Mouse (Mus musculus): ENCODE data around the gene Zbed5. TPM values are rescaled to one million over a fixed set of nuclear protein-coding genes. Genes with fewer than 3 reads are reported as not detected.
"Not testable (repeated sequence)": the region's sequence is repeated elsewhere in the genome, so short reads cannot be mapped to it uniquely, and the experiment has no call there.

Zbed5 gene
- polyA plus RNA-seq, 1 experiment from 2014 or later, result 7.1 TPM

DNA sequence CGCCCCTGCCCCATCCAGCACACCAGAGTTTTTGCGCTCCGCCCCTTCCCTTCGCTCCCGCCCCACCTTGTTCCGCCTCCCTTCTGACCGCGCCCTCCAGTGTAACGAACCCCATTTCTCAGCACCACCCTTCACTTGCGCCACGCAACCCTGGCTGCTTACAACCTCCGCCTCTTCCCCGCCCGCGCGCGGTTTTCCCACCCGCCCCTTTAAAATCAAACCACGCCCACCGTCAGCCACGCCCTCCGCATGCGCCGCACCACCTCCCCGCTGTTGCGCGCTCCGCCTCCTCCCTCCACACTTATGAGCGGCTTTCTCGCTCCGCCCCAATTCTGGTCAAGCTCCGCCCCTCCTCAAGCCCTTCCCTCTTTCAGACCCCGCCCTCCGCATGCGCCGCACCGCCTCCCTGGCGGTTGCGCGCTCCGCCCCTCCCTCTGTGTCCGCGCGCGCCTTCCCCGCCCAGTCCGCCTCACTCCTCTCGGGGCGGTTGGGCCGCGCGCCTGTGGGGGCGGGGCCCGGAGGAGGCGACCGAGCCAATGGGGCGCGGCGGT, 46.0 kb downstream of the Zbed5 start, which contains the start of gene Vkorc1l1:
Vkorc1l1 (plus strand) TSS at position 476 of the 551 bp plus-strand sequence.
- ATAC-seq (ENCODE audit: low FRiP score) (peak; percentile 94), DNase-seq (ENCODE audit: low spot score, missing footprints) (peak; percentile 100)
- peak within 1 kb of the TSS; percentile 63 for H3K4me2 ChIP-seq
- no peaks in the 10 kb centered on the region for H3K27me3 ChIP-seq (ENCODE audit: control insufficient read depth, insufficient read depth, low read length)
- WGBS, result under 1% methylated on average over 59 of the region's 59 CpGs
- H3K27ac ChIP-seq (ENCODE audit: low read depth, low read length), result peak within 1 kb of the TSS; percentile 57; the same call in 1 of the 2 replicates
- peak within 1 kb of the TSS; percentile 83 for H3K9ac ChIP-seq (ENCODE audit: low read length)
- H3K36me3 ChIP-seq (ENCODE audit: control insufficient read depth, insufficient read depth, low read length), result no peaks in the 10 kb centered on the region
- peaks cover 6% of the 10 kb centered on the region for H3K4me1 ChIP-seq (ENCODE audit: control insufficient read depth, insufficient read depth, low read length)
- H3K9me3 ChIP-seq (ENCODE audit: control insufficient read depth, low read length), result no peaks in the 10 kb centered on the region
- peak within 1 kb of the TSS; percentile 85 for H3K4me3 ChIP-seq (ENCODE audit: low read depth, low read length)

DNA sequence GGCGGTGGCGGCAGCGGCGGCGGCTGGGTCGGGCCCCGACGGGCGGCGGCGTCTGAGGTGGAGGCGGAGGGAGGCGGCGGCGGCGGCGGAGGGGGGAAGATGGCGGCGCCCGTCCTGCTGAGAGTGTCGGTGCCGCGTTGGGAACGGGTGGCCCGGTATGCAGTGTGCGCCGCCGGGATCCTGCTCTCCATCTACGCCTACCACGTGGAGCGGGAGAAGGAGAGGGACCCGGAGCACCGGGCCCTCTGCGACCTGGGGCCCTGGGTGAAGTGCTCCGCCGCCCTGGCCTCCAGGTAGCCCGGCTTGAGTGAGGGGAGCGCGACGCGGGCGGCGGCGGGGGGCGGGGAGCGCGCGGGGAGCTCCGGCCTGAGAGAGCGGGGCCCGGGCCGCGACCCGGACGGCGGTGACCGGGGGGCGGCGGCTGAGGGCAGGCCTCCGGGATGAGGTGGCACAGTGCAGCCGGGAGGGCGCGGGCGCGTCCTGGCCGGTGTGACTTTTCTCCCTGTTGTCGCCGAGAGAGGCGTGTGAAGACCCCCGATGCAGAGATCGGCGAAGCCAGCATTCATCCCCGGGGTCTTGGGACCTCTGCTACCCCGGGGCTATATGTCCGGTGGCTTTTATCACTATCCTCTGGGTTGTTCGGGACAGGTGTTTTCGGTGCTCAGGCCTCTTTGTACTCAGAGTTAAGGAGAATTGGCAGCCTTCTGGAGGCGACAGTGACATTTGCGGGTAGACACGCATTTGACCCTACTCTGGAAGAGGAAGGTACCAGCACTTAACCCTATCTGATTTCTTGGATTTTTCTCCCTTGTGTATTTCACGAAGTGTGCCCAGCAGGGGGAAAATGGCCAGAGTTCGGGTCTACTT, 46.8 kb downstream of the Zbed5 start:
- Histone ChIP-seq H3K9ac (ENCODE audit: low read length) (peak overlapping the region; percentile 83), H3K27ac (ENCODE audit: low read depth, low read length) (peak overlapping the region; percentile 57; the same call in 1 of the 2 replicates), H3K4me2 (peak overlapping the region; percentile 63), H3K4me3 (ENCODE audit: low read depth, low read length) (peak overlapping the region; percentile 85)
- DNase-seq (ENCODE audit: low spot score, missing footprints) (peak; percentile 94), ATAC-seq (ENCODE audit: low FRiP score) (peak; percentile 71)
- H3K9me3 ChIP-seq (ENCODE audit: control insufficient read depth, low read length); H3K27me3 ChIP-seq (ENCODE audit: control insufficient read depth, insufficient read depth, low read length); H3K36me3 ChIP-seq (ENCODE audit: control insufficient read depth, insufficient read depth, low read length); H3K4me1 ChIP-seq (ENCODE audit: control insufficient read depth, insufficient read depth, low read length): not testable (repeated sequence)
- WGBS, result 1% methylated on average over 55 of the region's 82 CpGs

DNA sequence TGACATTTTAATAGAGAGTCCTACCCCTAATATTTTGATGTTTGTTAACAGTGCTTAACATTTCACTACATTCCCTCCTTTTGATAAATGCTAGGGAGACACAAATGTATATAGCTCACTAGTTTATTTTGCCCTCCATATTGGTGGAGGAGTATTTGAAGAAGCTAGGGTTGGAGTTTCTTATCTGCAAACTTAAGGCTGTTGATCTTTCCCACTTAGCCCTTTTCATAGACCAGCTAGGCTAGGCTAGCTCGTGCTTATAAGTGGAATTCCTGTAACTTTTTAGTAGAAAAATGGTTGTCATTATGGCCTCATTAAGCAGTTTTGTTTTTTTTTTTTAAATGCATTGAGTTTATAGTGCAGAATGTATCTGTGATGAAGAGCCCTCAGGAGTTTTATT, 47.9 kb downstream of the Zbed5 start:
- H3K4me3 ChIP-seq (ENCODE audit: low read depth, low read length), result no peak overlapping the region
- WGBS, result 87% methylated on average over 1 of the region's 1 CpGs

DNA sequence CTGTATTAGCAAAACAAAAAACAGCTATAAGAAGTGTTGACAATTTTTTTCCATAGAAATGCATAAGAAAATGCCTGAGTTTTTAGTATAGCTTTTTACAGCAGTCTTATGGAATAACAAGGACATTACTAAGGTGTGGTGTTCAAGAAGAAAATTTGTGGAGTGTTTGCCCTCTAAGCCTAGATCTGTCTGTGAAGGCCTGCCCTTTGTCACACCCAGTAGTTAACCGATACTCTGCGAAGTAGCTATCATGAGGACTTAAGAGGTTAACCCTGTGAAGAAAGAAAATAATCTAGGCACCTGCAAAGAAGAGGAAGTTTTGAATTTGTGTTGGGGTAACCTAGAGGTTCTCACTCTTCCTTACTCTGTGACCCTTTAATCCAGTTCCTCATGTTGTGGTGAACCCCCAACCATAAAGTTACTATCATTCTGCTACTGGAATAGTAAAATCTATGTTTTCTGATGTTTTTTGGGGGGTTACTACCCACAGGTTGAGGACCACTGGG, 52.1 kb downstream of the Zbed5 start:
- 97% methylated on average over 2 of the region's 2 CpGs for WGBS
- Histone ChIP-seq H3K4me1 (ENCODE audit: control insufficient read depth, insufficient read depth, low read length) (peaks cover 4% of the 10 kb centered on the region), H3K4me3 (ENCODE audit: low read depth, low read length) (no peak overlapping the region), H3K4me2 (no peak overlapping the region), H3K36me3 (ENCODE audit: control insufficient read depth, insufficient read depth, low read length) (no peaks in the 10 kb centered on the region), H3K9ac (ENCODE audit: low read length) (no peak overlapping the region), H3K27ac (ENCODE audit: low read depth, low read length) (no peak overlapping the region), H3K9me3 (ENCODE audit: control insufficient read depth, low read length) (no peaks in the 10 kb centered on the region), H3K27me3 (ENCODE audit: control insufficient read depth, insufficient read depth, low read length) (no peaks in the 10 kb centered on the region)
- DNase-seq (ENCODE audit: low spot score, missing footprints), result no peak
- ATAC-seq (ENCODE audit: low FRiP score), result no peak

More for the DNA sequence above, 47.9 kb downstream of the Zbed5 start:
- Histone ChIP-seq H3K9me3 (ENCODE audit: control insufficient read depth, low read length) (no peaks in the 10 kb centered on the region), H3K9ac (ENCODE audit: low read length) (no peak overlapping the region), H3K4me2 (no peak overlapping the region), H3K27me3 (ENCODE audit: control insufficient read depth, insufficient read depth, low read length) (no peaks in the 10 kb centered on the region), H3K27ac (ENCODE audit: low read depth, low read length) (no peak overlapping the region), H3K4me1 (ENCODE audit: control insufficient read depth, insufficient read depth, low read length) (peaks cover 4% of the 10 kb centered on the region), H3K36me3 (ENCODE audit: control insufficient read depth, insufficient read depth, low read length) (no peaks in the 10 kb centered on the region)
- DNase-seq (ENCODE audit: low spot score, missing footprints) (no peak), ATAC-seq (ENCODE audit: low FRiP score) (no peak)

DNA sequence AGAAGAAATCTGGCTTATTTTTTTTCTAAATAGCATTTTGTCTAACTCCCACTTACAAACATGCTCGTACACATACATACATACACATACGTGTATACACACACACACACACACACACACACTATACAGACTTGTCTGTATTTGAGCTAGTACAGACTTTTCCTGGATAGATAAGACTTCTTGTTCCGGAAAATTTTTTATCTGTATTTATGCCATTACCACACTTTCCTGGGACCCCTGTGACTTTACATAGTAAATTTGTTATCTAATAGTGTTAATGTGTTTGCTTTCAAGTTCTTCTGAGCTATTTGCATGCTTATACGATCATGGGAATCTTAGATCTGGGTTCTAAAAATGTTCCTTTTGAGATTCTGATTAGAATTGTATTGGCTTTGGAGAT, 56.6 kb downstream of the Zbed5 start:
- Histone ChIP-seq H3K4me2 (no peak overlapping the region), H3K9me3 (ENCODE audit: control insufficient read depth, low read length) (no peaks in the 10 kb centered on the region), H3K27me3 (ENCODE audit: control insufficient read depth, insufficient read depth, low read length) (no peaks in the 10 kb centered on the region), H3K4me1 (ENCODE audit: control insufficient read depth, insufficient read depth, low read length) (no peaks in the 10 kb centered on the region), H3K36me3 (ENCODE audit: control insufficient read depth, insufficient read depth, low read length) (no peaks in the 10 kb centered on the region), H3K9ac (ENCODE audit: low read length) (no peak overlapping the region), H3K27ac (ENCODE audit: low read depth, low read length) (no peak overlapping the region), H3K4me3 (ENCODE audit: low read depth, low read length) (no peak overlapping the region)
- ATAC-seq (ENCODE audit: low FRiP score), result no peak
- no peak for DNase-seq (ENCODE audit: low spot score, missing footprints)
- WGBS, result 95% methylated on average over 4 of the region's 4 CpGs

Other genes with a start within 250 kb of the Zbed5 start
- 6.1 and 8.2 TPM in 2 replicates for gene Zfp11, start 225.6 kb upstream of the Zbed5 start, polyA plus RNA-seq (2014; fragmentation: Nextera tagmentation; extraction: Ambion mirVana)
- not detected in 2 replicates for gene Sept14, start 187.2 kb upstream of the Zbed5 start, polyA plus RNA-seq (2014; fragmentation: Nextera tagmentation; extraction: Ambion mirVana)
- gene Mrps17, start 180.2 kb upstream of the Zbed5 start, polyA plus RNA-seq (2014; fragmentation: Nextera tagmentation; extraction: Ambion mirVana), result 180 and 189 TPM in 2 replicates
- gene Nipsnap2, start 170.7 kb upstream of the Zbed5 start, polyA plus RNA-seq (2014; fragmentation: Nextera tagmentation; extraction: Ambion mirVana), result 83.6 and 89.0 TPM in 2 replicates
- gene Psph, start 108.3 kb upstream of the Zbed5 start, polyA plus RNA-seq (2014; fragmentation: Nextera tagmentation; extraction: Ambion mirVana), result 42.2 and 42.3 TPM in 2 replicates
- 48.2 and 53.4 TPM in 2 replicates for gene Sumf2, start 48.7 kb upstream of the Zbed5 start, polyA plus RNA-seq (2014; fragmentation: Nextera tagmentation; extraction: Ambion mirVana)
- gene Chchd2, start 8.3 kb upstream of the Zbed5 start, polyA plus RNA-seq (2014; fragmentation: Nextera tagmentation; extraction: Ambion mirVana), result 880 and 964 TPM in 2 replicates
- gene Phkg1, start 2.8 kb downstream of the Zbed5 start, polyA plus RNA-seq (2014; fragmentation: Nextera tagmentation; extraction: Ambion mirVana), result 0.18 and 0.22 TPM in 2 replicates
- 3.7 and 5.4 TPM in 2 replicates for gene Nupr1l, start 12.8 kb downstream of the Zbed5 start, polyA plus RNA-seq (2014; fragmentation: Nextera tagmentation; extraction: Ambion mirVana)
- gene Vkorc1l1, start 46.2 kb downstream of the Zbed5 start, polyA plus RNA-seq (2014; fragmentation: Nextera tagmentation; extraction: Ambion mirVana), result 36.0 and 36.8 TPM in 2 replicates
- 31.8 and 33.9 TPM in 2 replicates for gene Gusb, start 107.3 kb downstream of the Zbed5 start, polyA plus RNA-seq (2014; fragmentation: Nextera tagmentation; extraction: Ambion mirVana)
- 24.2 and 30.1 TPM in 2 replicates for gene Asl, start 133.5 kb downstream of the Zbed5 start, polyA plus RNA-seq (2014; fragmentation: Nextera tagmentation; extraction: Ambion mirVana)
- 41.1 and 42.7 TPM in 2 replicates for gene Crcp, start 133.6 kb downstream of the Zbed5 start, polyA plus RNA-seq (2014; fragmentation: Nextera tagmentation; extraction: Ambion mirVana)
- gene Tpst1, start 177.6 kb downstream of the Zbed5 start, polyA plus RNA-seq (2014; fragmentation: Nextera tagmentation; extraction: Ambion mirVana), result 64.7 and 68.7 TPM in 2 replicates
- gene Kctd7, start 249.1 kb downstream of the Zbed5 start, polyA plus RNA-seq (2014; fragmentation: Nextera tagmentation; extraction: Ambion mirVana), result 5.3 and 7.0 TPM in 2 replicates